Mouse (Mus musculus): ENCODE data around the gene Syt6. TPM values are rescaled to one million over a fixed set of nuclear protein-coding genes. Genes with fewer than 3 reads are reported as not detected.

Gene Syt6
- total and polyA plus RNA-seq, 2 experiments from 2014 or later, result 10.1 to 32.6 TPM

- Histone ChIP-seq H3K27ac (no peak overlapping the region), H3K36me3 (ENCODE audit: insufficient read depth, low read length) (no peaks in the 10 kb centered on the region), H3K4me3 (ENCODE audit: low read length) (no peak overlapping the region), H3K9me3 (ENCODE audit: low read length) (no peaks in the 10 kb centered on the region), H3K4me1 (ENCODE audit: insufficient read depth, low read length) (no peaks in the 10 kb centered on the region), H3K27me3 (ENCODE audit: insufficient read depth, low read length) (no peaks in the 10 kb centered on the region), H3K4me2 (ENCODE audit: low read depth, low read length) (no peak overlapping the region), H3K9ac (replicated peaks; ENCODE audit: low read length) (no peak overlapping the region)
- TF ChIP-seq CTCF (IDR thresholded peaks at IDR 0.05; ENCODE audit: low read depth), result no peak
- DNase-seq (ENCODE audit: low spot score) (no peak), ATAC-seq (no peak)
- WGBS, result 79% methylated on average over 8 of the region's 8 CpGs
Observed at GRCm38 (mm10) chr3:103661714-103662113, 86.7 kb downstream of the Syt6 start.

GRCm38 (mm10) chr3:103663385-103663784, 88.4 kb downstream of the Syt6 start:
- no peak overlapping the region for H3K4me2 ChIP-seq (ENCODE audit: low read depth, low read length)
- no peak for TF ChIP-seq CTCF (IDR thresholded peaks at IDR 0.05; ENCODE audit: low read depth)
- H3K4me3 ChIP-seq (ENCODE audit: low read length), result no peak overlapping the region
- no peak overlapping the region for H3K27ac ChIP-seq
- ATAC-seq (no peak), DNase-seq (ENCODE audit: low spot score) (no peak)
- no peaks in the 10 kb centered on the region for H3K27me3 ChIP-seq (ENCODE audit: insufficient read depth, low read length)
- no peaks in the 10 kb centered on the region for H3K4me1 ChIP-seq (ENCODE audit: insufficient read depth, low read length)
- WGBS, result 91% methylated on average over 3 of the region's 3 CpGs
- H3K36me3 ChIP-seq (ENCODE audit: insufficient read depth, low read length), result no peaks in the 10 kb centered on the region
- H3K9ac ChIP-seq (replicated peaks; ENCODE audit: low read length), result no peak overlapping the region
- H3K9me3 ChIP-seq (ENCODE audit: low read length), result no peaks in the 10 kb centered on the region

GRCm38 (mm10) chr3:103672113-103672512, 97.1 kb downstream of the Syt6 start:
- DNase-seq (ENCODE audit: low spot score) (no peak), ATAC-seq (no peak)
- H3K4me1 ChIP-seq (ENCODE audit: insufficient read depth, low read length), result no peaks in the 10 kb centered on the region
- no peak overlapping the region for H3K9ac ChIP-seq (replicated peaks; ENCODE audit: low read length)
- H3K36me3 ChIP-seq (ENCODE audit: insufficient read depth, low read length), result no peaks in the 10 kb centered on the region
- no peak for TF ChIP-seq CTCF (IDR thresholded peaks at IDR 0.05; ENCODE audit: low read depth)
- H3K27ac ChIP-seq, result no peak overlapping the region
- no peak overlapping the region for H3K4me3 ChIP-seq (ENCODE audit: low read length)
- 78% methylated on average over 4 of the region's 4 CpGs for WGBS
- no peaks in the 10 kb centered on the region for H3K27me3 ChIP-seq (ENCODE audit: insufficient read depth, low read length)
- no peak overlapping the region for H3K4me2 ChIP-seq (ENCODE audit: low read depth, low read length)
- no peaks in the 10 kb centered on the region for H3K9me3 ChIP-seq (ENCODE audit: low read length)

- no peaks in the 10 kb centered on the region for H3K4me1 ChIP-seq (ENCODE audit: insufficient read depth, low read length)
- no peaks in the 10 kb centered on the region for H3K9me3 ChIP-seq (ENCODE audit: low read length)
- ATAC-seq, result no peak
- H3K4me2 ChIP-seq (ENCODE audit: low read depth, low read length), result no peak overlapping the region
- no peak overlapping the region for H3K4me3 ChIP-seq (ENCODE audit: low read length)
- 76% methylated on average over 7 of the region's 7 CpGs for WGBS
- no peaks in the 10 kb centered on the region for H3K36me3 ChIP-seq (ENCODE audit: insufficient read depth, low read length)
- DNase-seq (ENCODE audit: low spot score), result no peak
- H3K9ac ChIP-seq (replicated peaks; ENCODE audit: low read length), result no peak overlapping the region
- no peak overlapping the region for H3K27ac ChIP-seq
- no peaks in the 10 kb centered on the region for H3K27me3 ChIP-seq (ENCODE audit: insufficient read depth, low read length)
- TF ChIP-seq CTCF (IDR thresholded peaks at IDR 0.05; ENCODE audit: low read depth), result no peak
Observed at GRCm38 (mm10) chr3:103672716-103673115, 97.7 kb downstream of the Syt6 start.

GRCm38 (mm10) chr3:103678811-103679210, 103.8 kb downstream of the Syt6 start:
- no peaks in the 10 kb centered on the region; the same call in 1 of the 2 replicates for H3K4me1 ChIP-seq (ENCODE audit: insufficient read depth, low read length)
- H3K36me3 ChIP-seq (ENCODE audit: insufficient read depth, low read length), result no peaks in the 10 kb centered on the region
- H3K27me3 ChIP-seq (ENCODE audit: insufficient read depth, low read length), result no peaks in the 10 kb centered on the region
- ATAC-seq (no peak), DNase-seq (ENCODE audit: low spot score) (no peak)
- no peak for TF ChIP-seq CTCF (IDR thresholded peaks at IDR 0.05; ENCODE audit: low read depth)
- H3K27ac ChIP-seq, result no peak overlapping the region
- 19% methylated on average over 6 of the region's 6 CpGs for WGBS
- no peak overlapping the region for H3K4me3 ChIP-seq (ENCODE audit: low read length)
- H3K4me2 ChIP-seq (ENCODE audit: low read depth, low read length), result no peak overlapping the region
- no peaks in the 10 kb centered on the region for H3K9me3 ChIP-seq (ENCODE audit: low read length)
- H3K9ac ChIP-seq (replicated peaks; ENCODE audit: low read length), result no peak overlapping the region

GRCm38 (mm10) chr3:103682473-103682872, 107.4 kb downstream of the Syt6 start:
- DNase-seq (ENCODE audit: low spot score) (no peak), ATAC-seq (no peak)
- no peaks in the 10 kb centered on the region; the same call in 1 of the 2 replicates for H3K4me1 ChIP-seq (ENCODE audit: insufficient read depth, low read length)
- TF ChIP-seq CTCF (IDR thresholded peaks at IDR 0.05; ENCODE audit: low read depth), result no peak
- no peaks in the 10 kb centered on the region for H3K27me3 ChIP-seq (ENCODE audit: insufficient read depth, low read length)
- no peak overlapping the region for H3K4me2 ChIP-seq (ENCODE audit: low read depth, low read length)
- H3K4me3 ChIP-seq (ENCODE audit: low read length), result no peak overlapping the region
- no peaks in the 10 kb centered on the region for H3K9me3 ChIP-seq (ENCODE audit: low read length)
- WGBS, result 52% methylated on average over 4 of the region's 4 CpGs
- no peaks in the 10 kb centered on the region for H3K36me3 ChIP-seq (ENCODE audit: insufficient read depth, low read length)
- no peak overlapping the region for H3K27ac ChIP-seq
- H3K9ac ChIP-seq (replicated peaks; ENCODE audit: low read length), result no peak overlapping the region

- H3K4me2 ChIP-seq (ENCODE audit: low read depth, low read length), result peak overlapping the region; percentile 42
- H3K27me3 ChIP-seq (ENCODE audit: insufficient read depth, low read length), result no peaks in the 10 kb centered on the region
- H3K27ac ChIP-seq, result no peak overlapping the region
- ATAC-seq, result peak; percentile 63
- WGBS, result 5% methylated on average over 21 of the region's 21 CpGs
- H3K9me3 ChIP-seq (ENCODE audit: low read length), result no peaks in the 10 kb centered on the region
- H3K36me3 ChIP-seq (ENCODE audit: insufficient read depth, low read length), result no peaks in the 10 kb centered on the region
- no peaks in the 10 kb centered on the region; the same call in 1 of the 2 replicates for H3K4me1 ChIP-seq (ENCODE audit: insufficient read depth, low read length)
- H3K9ac ChIP-seq (replicated peaks; ENCODE audit: low read length), result peak overlapping the region; percentile 24; the same call in 1 of the 2 replicates
- H3K4me3 ChIP-seq (ENCODE audit: low read length), result no peak overlapping the region
- no peak for TF ChIP-seq CTCF (IDR thresholded peaks at IDR 0.05; ENCODE audit: low read depth)
- DNase-seq (ENCODE audit: low spot score), result peak; percentile 28
Observed at GRCm38 (mm10) chr3:103683234-103683965, 108.4 kb downstream of the Syt6 start.
